Mouse (Mus musculus): ENCODE measurements around the gene Cadps2. TPM values are rescaled to one million over a fixed set of nuclear protein-coding genes. Genes with fewer than 3 reads are reported as not detected.

The Cadps2 gene
- polyA plus RNA-seq, 1 experiment: 0.90 TPM

- TF ChIP-seq CTCF (IDR thresholded peaks at IDR 0.05; ENCODE audit: low read depth, low read length) (no peak), POLR2A (IDR thresholded peaks at IDR 0.05; ENCODE audit: insufficient read depth, low read length) (no peak), EP300 (IDR thresholded peaks at IDR 0.05; ENCODE audit: insufficient read depth, low read depth, low read length) (no peak)
- Histone ChIP-seq H3K27me3 (ENCODE audit: control insufficient read depth, insufficient read depth, low read length, poor library complexity, severe bottlenecking) (no peaks in the 10 kb centered on the region), H3K27ac (ENCODE audit: insufficient read depth, low read length) (no peak overlapping the region), H3K9me3 (replicated peaks; ENCODE audit: control insufficient read depth, insufficient read depth, low read length, poor library complexity, severe bottlenecking) (no peaks in the 10 kb centered on the region), H3K36me3 (ENCODE audit: control insufficient read depth, insufficient read depth, low read length, poor library complexity, severe bottlenecking) (no peaks in the 10 kb centered on the region), H3K9ac (ENCODE audit: low read depth, poor library complexity, severe bottlenecking) (no peak overlapping the region), H3K4me1 (ENCODE audit: control insufficient read depth, insufficient read depth, low read length) (no peaks in the 10 kb centered on the region), H3K4me3 (ENCODE audit: low read depth, low read length) (no peak overlapping the region)
Observed at GRCm38 (mm10) chr6:23453907-23454306, 385.3 kb downstream of the Cadps2 start.

- Histone ChIP-seq H3K27ac (ENCODE audit: insufficient read depth, low read length) (no peak overlapping the region), H3K9ac (ENCODE audit: low read depth, poor library complexity, severe bottlenecking) (no peak overlapping the region), H3K4me3 (ENCODE audit: low read depth, low read length) (no peak overlapping the region), H3K9me3 (replicated peaks; ENCODE audit: control insufficient read depth, insufficient read depth, low read length, poor library complexity, severe bottlenecking) (no peaks in the 10 kb centered on the region), H3K27me3 (ENCODE audit: control insufficient read depth, insufficient read depth, low read length, poor library complexity, severe bottlenecking) (no peaks in the 10 kb centered on the region), H3K4me1 (ENCODE audit: control insufficient read depth, insufficient read depth, low read length) (no peaks in the 10 kb centered on the region), H3K36me3 (ENCODE audit: control insufficient read depth, insufficient read depth, low read length, poor library complexity, severe bottlenecking) (no peaks in the 10 kb centered on the region)
- TF ChIP-seq CTCF (IDR thresholded peaks at IDR 0.05; ENCODE audit: low read depth, low read length): no peak
- no peak for TF ChIP-seq POLR2A (IDR thresholded peaks at IDR 0.05; ENCODE audit: insufficient read depth, low read length)
- TF ChIP-seq EP300 (IDR thresholded peaks at IDR 0.05; ENCODE audit: insufficient read depth, low read depth, low read length): no peak
Observed at GRCm38 (mm10) chr6:23439897-23440296, 399.3 kb downstream of the Cadps2 start.

- Histone ChIP-seq H3K4me3 (ENCODE audit: low read depth, low read length) (no peak overlapping the region), H3K27me3 (ENCODE audit: control insufficient read depth, insufficient read depth, low read length, poor library complexity, severe bottlenecking) (no peaks in the 10 kb centered on the region; the same call in 1 of the 2 replicates)
Observed at GRCm38 (mm10) chr6:23410256-23411049, 428.8 kb downstream of the Cadps2 start.

GRCm38 (mm10) chr6:23394131-23394530, 445.1 kb downstream of the Cadps2 start:
- no peak for TF ChIP-seq EP300 (IDR thresholded peaks at IDR 0.05; ENCODE audit: insufficient read depth, low read depth, low read length)
- TF ChIP-seq POLR2A (IDR thresholded peaks at IDR 0.05; ENCODE audit: insufficient read depth, low read length): no peak
- no peak for TF ChIP-seq CTCF (IDR thresholded peaks at IDR 0.05; ENCODE audit: low read depth, low read length)
- Histone ChIP-seq H3K27me3 (ENCODE audit: control insufficient read depth, insufficient read depth, low read length, poor library complexity, severe bottlenecking) (no peaks in the 10 kb centered on the region), H3K36me3 (ENCODE audit: control insufficient read depth, insufficient read depth, low read length, poor library complexity, severe bottlenecking) (no peaks in the 10 kb centered on the region), H3K4me3 (ENCODE audit: low read depth, low read length) (no peak overlapping the region), H3K4me1 (ENCODE audit: control insufficient read depth, insufficient read depth, low read length) (no peaks in the 10 kb centered on the region), H3K27ac (ENCODE audit: insufficient read depth, low read length) (no peak overlapping the region), H3K9ac (ENCODE audit: low read depth, poor library complexity, severe bottlenecking) (no peak overlapping the region), H3K9me3 (replicated peaks; ENCODE audit: control insufficient read depth, insufficient read depth, low read length, poor library complexity, severe bottlenecking) (no peaks in the 10 kb centered on the region)

More at GRCm38 (mm10) chr6:23410256-23411049, 428.8 kb downstream of the Cadps2 start:
- Histone ChIP-seq H3K36me3 (ENCODE audit: control insufficient read depth, insufficient read depth, low read length, poor library complexity, severe bottlenecking) (no peaks in the 10 kb centered on the region), H3K9ac (ENCODE audit: low read depth, poor library complexity, severe bottlenecking) (no peak overlapping the region), H3K4me1 (ENCODE audit: control insufficient read depth, insufficient read depth, low read length) (no peaks in the 10 kb centered on the region), H3K27ac (ENCODE audit: insufficient read depth, low read length) (no peak overlapping the region), H3K9me3 (replicated peaks; ENCODE audit: control insufficient read depth, insufficient read depth, low read length, poor library complexity, severe bottlenecking) (no peaks in the 10 kb centered on the region)
- TF ChIP-seq EP300 (IDR thresholded peaks at IDR 0.05; ENCODE audit: insufficient read depth, low read depth, low read length) (0 out of 2 replicates have a peak, but pooled peaks have one; percentile 28), CTCF (IDR thresholded peaks at IDR 0.05; ENCODE audit: low read depth, low read length) (no peak), POLR2A (IDR thresholded peaks at IDR 0.05; ENCODE audit: insufficient read depth, low read length) (no peak)

DNA sequence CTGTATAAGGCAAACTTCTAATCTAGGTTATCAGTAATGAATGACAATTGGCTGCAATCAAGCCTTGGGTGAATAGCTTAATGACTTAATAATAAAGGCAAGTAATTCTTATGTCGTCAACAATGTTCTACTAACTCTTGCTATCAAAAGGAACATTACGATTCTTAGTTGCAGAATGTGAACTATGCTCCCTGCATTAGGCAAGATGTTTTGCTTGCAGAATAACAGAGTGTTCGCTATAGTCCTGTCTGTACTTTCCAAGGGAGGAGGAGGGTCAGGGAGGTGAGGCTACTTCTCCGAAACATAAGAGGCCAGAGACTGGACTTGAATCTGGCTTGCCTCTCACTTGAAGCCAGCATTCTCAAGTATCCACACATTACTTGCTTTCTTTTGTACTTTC, 446.5 kb downstream of the Cadps2 start:
- no peak overlapping the region for H3K4me3 ChIP-seq (ENCODE audit: low read depth, low read length)
- no peaks in the 10 kb centered on the region for H3K4me1 ChIP-seq (ENCODE audit: control insufficient read depth, insufficient read depth, low read length)
- H3K9me3 ChIP-seq (replicated peaks; ENCODE audit: control insufficient read depth, insufficient read depth, low read length, poor library complexity, severe bottlenecking): no peaks in the 10 kb centered on the region
- no peak overlapping the region for H3K27ac ChIP-seq (ENCODE audit: insufficient read depth, low read length)
- no peaks in the 10 kb centered on the region for H3K36me3 ChIP-seq (ENCODE audit: control insufficient read depth, insufficient read depth, low read length, poor library complexity, severe bottlenecking)
- no peak overlapping the region for H3K9ac ChIP-seq (ENCODE audit: low read depth, poor library complexity, severe bottlenecking)
- H3K27me3 ChIP-seq (ENCODE audit: control insufficient read depth, insufficient read depth, low read length, poor library complexity, severe bottlenecking): no peaks in the 10 kb centered on the region
- TF ChIP-seq POLR2A (IDR thresholded peaks at IDR 0.05; ENCODE audit: insufficient read depth, low read length) (no peak), EP300 (IDR thresholded peaks at IDR 0.05; ENCODE audit: insufficient read depth, low read depth, low read length) (no peak), CTCF (IDR thresholded peaks at IDR 0.05; ENCODE audit: low read depth, low read length) (no peak)

- H3K4me1 ChIP-seq (ENCODE audit: control insufficient read depth, insufficient read depth, low read length): no peaks in the 10 kb centered on the region
- no peaks in the 10 kb centered on the region for H3K27me3 ChIP-seq (ENCODE audit: control insufficient read depth, insufficient read depth, low read length, poor library complexity, severe bottlenecking)
- H3K9ac ChIP-seq (ENCODE audit: low read depth, poor library complexity, severe bottlenecking): no peak overlapping the region
- H3K27ac ChIP-seq (ENCODE audit: insufficient read depth, low read length): no peak overlapping the region
- TF ChIP-seq CTCF (IDR thresholded peaks at IDR 0.05; ENCODE audit: low read depth, low read length) (no peak), POLR2A (IDR thresholded peaks at IDR 0.05; ENCODE audit: insufficient read depth, low read length) (no peak), EP300 (IDR thresholded peaks at IDR 0.05; ENCODE audit: insufficient read depth, low read depth, low read length) (no peak)
- H3K9me3 ChIP-seq (replicated peaks; ENCODE audit: control insufficient read depth, insufficient read depth, low read length, poor library complexity, severe bottlenecking): no peaks in the 10 kb centered on the region
- no peaks in the 10 kb centered on the region for H3K36me3 ChIP-seq (ENCODE audit: control insufficient read depth, insufficient read depth, low read length, poor library complexity, severe bottlenecking)
- H3K4me3 ChIP-seq (ENCODE audit: low read depth, low read length): no peak overlapping the region
Observed at GRCm38 (mm10) chr6:23386711-23387110, 452.5 kb downstream of the Cadps2 start.
